Mouse (Mus musculus): ENCODE results near the gene Neu4.

DNA sequence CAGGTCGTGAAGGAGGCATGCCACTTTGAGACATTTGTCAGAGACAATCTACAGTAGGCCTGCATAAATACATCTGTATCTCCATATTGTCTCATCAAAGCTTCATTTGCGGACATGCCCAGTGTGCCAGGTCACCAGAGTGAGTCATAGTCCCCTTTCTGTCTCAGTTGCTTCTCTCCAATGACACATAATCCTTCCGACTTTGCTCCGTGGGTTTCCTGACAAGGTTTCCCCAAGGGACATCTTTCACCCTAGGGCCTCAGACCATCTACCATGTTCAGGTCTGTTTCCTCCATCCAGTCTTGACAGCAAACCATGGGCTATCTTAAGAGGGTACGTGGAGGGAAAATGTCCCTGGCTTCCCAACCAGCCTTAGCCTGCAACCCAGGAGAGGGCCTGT, 30.9 kb downstream of the Neu4 start:
- TF ChIP-seq POLR2A (IDR thresholded peaks at IDR 0.05; ENCODE audit: extremely low read depth, insufficient read depth, low read length): no peak
- no peak for TF ChIP-seq CTCF (IDR thresholded peaks at IDR 0.05; ENCODE audit: extremely low read depth, insufficient read depth, low read length)
